Mouse (Mus musculus): ENCODE data around the gene Irak2. TPM values are rescaled to one million over a fixed set of nuclear protein-coding genes. Genes with fewer than 3 reads are reported as not detected.
"Not testable (repeated sequence)": the region's sequence is repeated elsewhere in the genome, so short reads cannot be mapped to it uniquely, and the experiment has no call there.

Irak2 gene
- total and polyA plus RNA-seq, 2 experiments from 2014 or later = 3.5 to 5.9 TPM

GRCm38 (mm10) chr6:113697222-113698205 lies 59.2 kb downstream of the Irak2 start:
- TF ChIP-seq CTCF (IDR thresholded peaks at IDR 0.05; ENCODE audit: low read depth) = no peak
- Histone ChIP-seq H3K9ac (peak overlapping the region; percentile 67), H3K27ac (ENCODE audit: low read depth, low read length) (peak overlapping the region; percentile 84), H3K4me3 (ENCODE audit: low read depth, low read length) (peak overlapping the region; percentile 92), H3K27me3 (ENCODE audit: insufficient read depth, low read length) (no peaks in the 10 kb centered on the region), H3K4me1 (ENCODE audit: insufficient read depth) (peaks cover 14% of the 10 kb centered on the region; the same call in 1 of the 2 replicates), H3K36me3 (ENCODE audit: insufficient read depth) (peaks cover 20% of the 10 kb centered on the region), H3K4me2 (ENCODE audit: low read depth) (peak overlapping the region; percentile 99), H3K9me3 (ENCODE audit: low read length) (no peaks in the 10 kb centered on the region)
- ATAC-seq (peak; percentile 74), DNase-seq (no peak)
- WGBS = 1% methylated on average over 99 of the region's 113 CpGs

GRCm38 (mm10) chr6:113712718-113713117 lies 74.5 kb downstream of the Irak2 start:
- no peak overlapping the region for H3K4me2 ChIP-seq (ENCODE audit: low read depth)
- H3K4me3 ChIP-seq (ENCODE audit: low read depth, low read length) = no peak overlapping the region
- no peaks in the 10 kb centered on the region for H3K27me3 ChIP-seq (ENCODE audit: insufficient read depth, low read length)
- H3K9ac ChIP-seq = no peak overlapping the region
- no peaks in the 10 kb centered on the region for H3K4me1 ChIP-seq (ENCODE audit: insufficient read depth)
- no peaks in the 10 kb centered on the region for H3K9me3 ChIP-seq (ENCODE audit: low read length)
- no peak for TF ChIP-seq CTCF (IDR thresholded peaks at IDR 0.05; ENCODE audit: low read depth)
- H3K27ac ChIP-seq (ENCODE audit: low read depth, low read length) = no peak overlapping the region
- WGBS = 90% methylated on average over 3 of the region's 3 CpGs
- ATAC-seq (no peak), DNase-seq (no peak)
- peaks cover 88% of the 10 kb centered on the region for H3K36me3 ChIP-seq (ENCODE audit: insufficient read depth)

DNA sequence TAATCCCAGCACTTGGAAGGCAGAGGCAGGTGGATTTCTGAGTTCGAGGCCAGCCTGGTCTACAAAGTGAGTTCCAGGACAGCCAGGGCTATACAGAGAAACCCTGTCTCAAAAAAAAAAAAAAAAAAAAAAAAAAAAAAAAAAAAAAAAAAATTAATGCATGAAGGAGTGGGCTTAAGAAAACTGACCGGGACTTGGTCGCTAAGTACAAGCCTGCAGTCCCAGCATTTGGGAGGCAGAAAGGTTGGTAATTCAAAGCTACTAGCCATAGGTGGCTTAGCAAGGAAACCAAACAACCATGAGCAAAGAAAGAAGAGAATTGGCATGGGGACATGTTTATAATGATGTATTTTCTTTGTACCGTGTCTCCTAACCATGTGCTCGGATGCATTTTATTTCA lies 75.1 kb downstream of the Irak2 start:
- not testable (repeated sequence) for H3K27me3 ChIP-seq (ENCODE audit: insufficient read depth, low read length); H3K27ac ChIP-seq (ENCODE audit: low read depth, low read length); H3K4me2 ChIP-seq (ENCODE audit: low read depth); H3K4me3 ChIP-seq (ENCODE audit: low read depth, low read length); H3K4me1 ChIP-seq (ENCODE audit: insufficient read depth); ATAC-seq; H3K9me3 ChIP-seq (ENCODE audit: low read length); DNase-seq; H3K9ac ChIP-seq
- peaks cover 86% of the 10 kb centered on the region for H3K36me3 ChIP-seq (ENCODE audit: insufficient read depth)
- WGBS = 90% methylated on average over 4 of the region's 5 CpGs

GRCm38 (mm10) chr6:113714276-113714675 lies 76.0 kb downstream of the Irak2 start:
- Histone ChIP-seq H3K36me3 (ENCODE audit: insufficient read depth) (peaks cover 84% of the 10 kb centered on the region), H3K27me3 (ENCODE audit: insufficient read depth, low read length) (no peaks in the 10 kb centered on the region), H3K4me3 (ENCODE audit: low read depth, low read length) (no peak overlapping the region), H3K27ac (ENCODE audit: low read depth, low read length) (no peak overlapping the region), H3K4me2 (ENCODE audit: low read depth) (no peak overlapping the region), H3K9me3 (ENCODE audit: low read length) (no peaks in the 10 kb centered on the region), H3K9ac (no peak overlapping the region), H3K4me1 (ENCODE audit: insufficient read depth) (no peaks in the 10 kb centered on the region)
- no peak for TF ChIP-seq CTCF (IDR thresholded peaks at IDR 0.05; ENCODE audit: low read depth)
- 93% methylated on average over 2 of the region's 2 CpGs for WGBS
- DNase-seq (no peak), ATAC-seq (no peak)

- Histone ChIP-seq H3K4me2 (ENCODE audit: low read depth) (no peak overlapping the region), H3K9ac (no peak overlapping the region), H3K4me1 (ENCODE audit: insufficient read depth) (no peaks in the 10 kb centered on the region), H3K36me3 (ENCODE audit: insufficient read depth) (peaks cover 84% of the 10 kb centered on the region), H3K27ac (ENCODE audit: low read depth, low read length) (no peak overlapping the region), H3K27me3 (ENCODE audit: insufficient read depth, low read length) (no peaks in the 10 kb centered on the region), H3K4me3 (ENCODE audit: low read depth, low read length) (no peak overlapping the region), H3K9me3 (ENCODE audit: low read length) (no peaks in the 10 kb centered on the region)
- no peak for TF ChIP-seq CTCF (IDR thresholded peaks at IDR 0.05; ENCODE audit: low read depth)
- no peak for ATAC-seq
- DNase-seq = no peak
- WGBS = 89% methylated on average over 1 of the region's 1 CpGs
Observed at GRCm38 (mm10) chr6:113714797-113715196, 76.5 kb downstream of the Irak2 start.

DNA sequence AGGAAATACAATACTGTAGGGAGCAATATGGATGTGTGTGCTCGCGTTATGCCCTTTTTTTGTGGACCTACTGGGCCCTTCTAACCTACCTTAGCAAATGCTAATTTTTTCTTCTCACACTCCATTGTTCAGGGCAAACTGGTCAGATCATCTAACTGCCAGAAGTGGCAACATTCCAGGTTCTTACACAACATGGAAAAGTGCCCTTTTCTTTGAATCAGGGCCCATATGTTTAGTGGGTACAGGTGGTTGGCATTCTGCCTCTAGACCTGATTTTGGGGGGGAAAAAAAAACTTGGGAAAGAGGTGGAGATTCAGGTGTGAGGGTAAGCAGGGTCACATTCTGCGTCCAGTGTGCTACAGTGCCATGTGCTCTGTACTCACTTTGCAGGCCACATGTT lies 79.3 kb downstream of the Irak2 start:
- TF ChIP-seq CTCF (IDR thresholded peaks at IDR 0.05; ENCODE audit: low read depth) = no peak
- no peak for DNase-seq
- 73% methylated on average over 3 of the region's 3 CpGs for WGBS

GRCm38 (mm10) chr6:113719878-113720277 lies 81.6 kb downstream of the Irak2 start, which contains the start of gene Ghrl:
TSS of gene Ghrl (minus strand) at chr6:113719880.
- no peaks in the 10 kb centered on the region for H3K27me3 ChIP-seq (ENCODE audit: insufficient read depth, low read length)
- H3K27ac ChIP-seq (ENCODE audit: low read depth, low read length) = no peak within 1 kb of the TSS
- no peak within 1 kb of the TSS for H3K4me2 ChIP-seq (ENCODE audit: low read depth)
- H3K9ac ChIP-seq = no peak within 1 kb of the TSS
- H3K4me1 ChIP-seq (ENCODE audit: insufficient read depth) = no peaks in the 10 kb centered on the region
- TF ChIP-seq CTCF (IDR thresholded peaks at IDR 0.05; ENCODE audit: low read depth) = no peak
- no peaks in the 10 kb centered on the region for H3K9me3 ChIP-seq (ENCODE audit: low read length)
- peaks cover 68% of the 10 kb centered on the region for H3K36me3 ChIP-seq (ENCODE audit: insufficient read depth)
- DNase-seq = no peak
- ATAC-seq = no peak
- H3K4me3 ChIP-seq (ENCODE audit: low read depth, low read length) = no peak within 1 kb of the TSS
- WGBS = 91% methylated on average over 3 of the region's 3 CpGs

More for the DNA sequence above, 79.3 kb downstream of the Irak2 start:
- H3K4me2 ChIP-seq (ENCODE audit: low read depth) = no peak overlapping the region
- H3K27me3 ChIP-seq (ENCODE audit: insufficient read depth, low read length) = no peaks in the 10 kb centered on the region
- H3K9ac ChIP-seq = no peak overlapping the region
- ATAC-seq = no peak
- H3K36me3 ChIP-seq (ENCODE audit: insufficient read depth) = peaks cover 77% of the 10 kb centered on the region
- H3K4me1 ChIP-seq (ENCODE audit: insufficient read depth) = no peaks in the 10 kb centered on the region
- no peak overlapping the region for H3K27ac ChIP-seq (ENCODE audit: low read depth, low read length)
- no peaks in the 10 kb centered on the region for H3K9me3 ChIP-seq (ENCODE audit: low read length)
- no peak overlapping the region for H3K4me3 ChIP-seq (ENCODE audit: low read depth, low read length)

Data from forebrain, postnatal 0 days (tissue).